Mouse (Mus musculus) liver, postnatal 0 days (tissue): ENCODE data around the gene Ccne1. TPM values are rescaled to one million over a fixed set of nuclear protein-coding genes. Genes with fewer than 3 reads are reported as not detected.

Experiments
- ATAC-seq: fragments of 200-750 bp; cut with Nextera tagmentation; 2 replicates; pipeline ENCODE4 v1.8.0; 2017; ENCODE audit warnings: mild to moderate bottlenecking, moderate library complexity
- DNase-seq: peaks from one replicate; pipeline ENCODE4 v3.0.0-alpha.2; 2016
- H3K27ac ChIP-seq: fragments of 300-500 bp; sonication (generic); 2 replicates; pipeline ENCODE4 v1.5.1; 2014; ENCODE audit warnings: antibody characterized with exemption, moderate library complexity, mild to moderate bottlenecking, low read depth
- H3K27me3 ChIP-seq: fragments of 300-500 bp; sonication (generic); 2 replicates; pipeline ENCODE4 v1.6.1; 2014; ENCODE audit warnings: low read length, control low read depth, mixed read lengths; ENCODE audit not compliant: insufficient read depth
- H3K36me3 ChIP-seq: fragments of 300-500 bp; sonication (generic); replicated peaks from 2 replicates; pipeline ENCODE4 v1.6.1; 2014; ENCODE audit warnings: mild to moderate bottlenecking, control low read depth, low read length, moderate library complexity, mixed read lengths; ENCODE audit not compliant: insufficient read depth
- H3K4me1 ChIP-seq: fragments of 300-500 bp; sonication (generic); 2 replicates; pipeline ENCODE4 v1.6.1; 2014; ENCODE audit warnings: antibody characterized with exemption, mild to moderate bottlenecking, control low read depth; ENCODE audit not compliant: insufficient read depth
- H3K4me2 ChIP-seq: fragments of 300-500 bp; sonication (generic); 2 replicates; pipeline ENCODE4 v1.6.1; 2014; ENCODE audit warnings: low read depth, mild to moderate bottlenecking, low read length, moderate library complexity, mixed read lengths
- H3K4me3 ChIP-seq: fragments of 300-500 bp; sonication (generic); 2 replicates; pipeline ENCODE4 v1.5.1; 2014; ENCODE audit warnings: low read depth, low read length
- H3K9ac ChIP-seq: fragments of 300-500 bp; sonication (generic); replicated peaks from 2 replicates; pipeline ENCODE4 v1.6.1; 2014; ENCODE audit warnings: mild to moderate bottlenecking, moderate library complexity
- H3K9me3 ChIP-seq: fragments of 300-500 bp; sonication (generic); 2 replicates; pipeline ENCODE4 v1.6.1; 2016; ENCODE audit warnings: mild to moderate bottlenecking, control low read depth, low read length, mixed read lengths
- CTCF ChIP-seq: sonication (generic); IDR thresholded peaks from 2 replicates; pipeline ENCODE4 v1.5.1; 2016; ENCODE audit warnings: antibody characterized with exemption, low read depth
- EP300 ChIP-seq: IDR thresholded peaks from 2 replicates; pipeline ENCODE4 v1.6.1; 2016; ENCODE audit warnings: antibody characterized with exemption, low read depth, mild to moderate bottlenecking
- WGBS: fragments of 180-500 bp; shearing (Covaris S2); extraction: QIAGEN DNeasy Blood & Tissue Kit; methylation state at CpG from one replicate; pipeline ENCODE4 v1.1.7; 2014; ENCODE audit not compliant: insufficient replicate concordance; 5-methylcytosine and 5-hydroxymethylcytosine counted together
- polyA plus RNA-seq: library from polyadenylated mRNA; unstranded; fragments of >200 nt; fragmentation: Nextera tagmentation; extraction: Ambion mirVana; gene quantifications from 2 replicates; pipeline ENCODE4 v1.2.1, GENCODE M21; 2015

The Ccne1 gene
- polyA plus RNA-seq, 1 experiment from 2014 or later: 32.4 TPM

- H3K9me3 ChIP-seq: no peaks in the 10 kb centered on the region
- no peak overlapping the region for H3K9ac ChIP-seq
- ATAC-seq (no peak), DNase-seq (no peak)
- TF ChIP-seq CTCF (no peak), EP300 (no peak)
- no peak overlapping the region for H3K27ac ChIP-seq
- WGBS: 75% methylated on average over 9 of the region's 9 CpGs
- H3K4me1 ChIP-seq: no peaks in the 10 kb centered on the region
- no peak overlapping the region for H3K4me3 ChIP-seq
- H3K4me2 ChIP-seq: no peak overlapping the region
- H3K27me3 ChIP-seq: no peaks in the 10 kb centered on the region
- no peaks in the 10 kb centered on the region for H3K36me3 ChIP-seq
These were observed 53.1 kb downstream of the Ccne1 start for GRCm38 (mm10) chr7:38054246-38054645.

Other genes with a start within 250 kb of the Ccne1 start
- 15.1 and 17.1 TPM in 2 replicates for gene Uri1, start 84.0 kb downstream of the Ccne1 start, polyA plus RNA-seq
- 76.6 and 78.1 TPM in 2 replicates for gene 1600014C10Rik, start 75.7 kb upstream of the Ccne1 start, polyA plus RNA-seq
- gene Plekhf1, start 120.5 kb upstream of the Ccne1 start, polyA plus RNA-seq: 0.57 and 0.58 TPM in 2 replicates
- 10.7 and 11.2 TPM in 2 replicates for gene Pop4, start 163.9 kb upstream of the Ccne1 start, polyA plus RNA-seq